In genomic region chr9:32703976-32704745, GRCm38 (mm10) we compare ENCODE assay signal across 18 mouse cellular contexts.
DNase-seq lines count a peak whose midpoint lies in the region; ATAC-seq and TF ChIP-seq lines count a peak whose summit lies in the region.
"Had no signal": no experiment of that assay in that cellular context is flagged by ENCODE, and none has a peak within 500 bp of the region (broad histone marks: within the 10 kb centered on the region; RNA-seq: fewer than 3 reads in every experiment).

No protein-coding gene starts in this region.

- H3K27me3 ChIP-seq in heart, embryonic 16.5 days (ENCODE audit: control insufficient read depth, insufficient read depth, low read length), result no peaks in the 10 kb centered on the region
- H3K27me3 ChIP-seq in lung, embryonic 14.5 days (ENCODE audit: insufficient read depth, low read length), result no peaks in the 10 kb centered on the region
- H3K27me3 ChIP-seq in splenic B cell, adult 2 months (ENCODE audit: control insufficient read depth, insufficient read depth, low read length, poor library complexity, severe bottlenecking), result no peaks in the 10 kb centered on the region
- H3K27me3 ChIP-seq: intestine, embryonic 15.5 days; stomach, embryonic 15.5 days had no signal

- no peak for DNase-seq in heart, adult 8-10 months (ENCODE audit: low spot score)
- no peak for DNase-seq in lung, embryonic 14.5 days
- no peak for DNase-seq in lung, postnatal 10 days
- DNase-seq in splenic B cell, adult 2 months (ENCODE audit: low read depth, low spot score), result peak; percentile 23
- DNase-seq in neural tube, embryonic 10.5 days (ENCODE audit: extremely low spot score, low spot score), result no peak
- no peak for DNase-seq in layer of hippocampus, adult 9-11 months
- DNase-seq: adrenal gland, adult 2 months; cerebellum, adult 11 months; cerebellum, postnatal 14 days; gastrocnemius, postnatal 36 days had no signal

- peaks cover 27% of the 10 kb centered on the region for H3K4me1 ChIP-seq in heart, embryonic 16.5 days (ENCODE audit: control insufficient read depth, insufficient read depth, low read length)
- peaks cover 51% of the 10 kb centered on the region for H3K4me1 ChIP-seq in lung, embryonic 14.5 days (ENCODE audit: insufficient read depth)
- peaks cover 20% of the 10 kb centered on the region for H3K4me1 ChIP-seq in brown adipose tissue, adult 24 weeks (ENCODE audit: control insufficient read depth, insufficient read depth, insufficient read length, low read length)
- H3K4me1 ChIP-seq: midbrain, embryonic 13.5 days had no signal

- H3K27ac ChIP-seq in heart, embryonic 16.5 days (ENCODE audit: low read length), result peak overlapping the region; percentile 52; the same call in 1 of the 2 replicates
- no peak overlapping the region for H3K27ac ChIP-seq in lung, embryonic 14.5 days (ENCODE audit: low read depth)
- no peak overlapping the region for H3K27ac ChIP-seq in brown adipose tissue, adult 24 weeks (replicated peaks; ENCODE audit: low read depth, low read length)
- H3K27ac ChIP-seq: intestine, embryonic 15.5 days; kidney, postnatal 0 days; liver, embryonic 14.5 days; midbrain, embryonic 13.5 days; stomach, embryonic 15.5 days had no signal

- 0 out of 2 replicates have a peak, but pooled peaks have one; percentile 6 for ATAC-seq in heart, embryonic 16.5 days (replicated peaks; ENCODE audit: extremely low read depth, insufficient read depth, low FRiP score)
- no peak for ATAC-seq in lung, embryonic 14.5 days (ENCODE audit: insufficient read depth)
- ATAC-seq: intestine, embryonic 15.5 days; midbrain, embryonic 13.5 days had no signal

- TF ChIP-seq CTCF in lung, embryonic 14.5 days (IDR thresholded peaks at IDR 0.05; ENCODE audit: low read depth), result no peak

- no peak overlapping the region for H3K4me3 ChIP-seq in heart, embryonic 16.5 days (ENCODE audit: low read length)
- no peak overlapping the region for H3K4me3 ChIP-seq in lung, embryonic 14.5 days (ENCODE audit: low read depth, low read length)
- peak overlapping the region; percentile 19; the same call in 1 of the 2 replicates for H3K4me3 ChIP-seq in brown adipose tissue, adult 24 weeks (ENCODE audit: insufficient read depth, low read depth, low read length)
- H3K4me3 ChIP-seq: intestine, embryonic 15.5 days; midbrain, embryonic 13.5 days; myocyte; stomach, embryonic 15.5 days had no signal

- no peak overlapping the region for H3K4me2 ChIP-seq in heart, embryonic 16.5 days (ENCODE audit: low read depth, low read length)
- H3K4me2 ChIP-seq in lung, embryonic 14.5 days, result 0 out of 2 replicates have a peak overlapping the region, but pooled peaks have one; percentile 12
- H3K4me2 ChIP-seq: intestine, embryonic 15.5 days; midbrain, embryonic 13.5 days; stomach, embryonic 15.5 days had no signal

- no peak overlapping the region for H3K9ac ChIP-seq in heart, embryonic 16.5 days (ENCODE audit: low read length)
- no peak overlapping the region for H3K9ac ChIP-seq in lung, embryonic 14.5 days
- H3K9ac ChIP-seq: intestine, embryonic 15.5 days; liver, embryonic 14.5 days; midbrain, embryonic 13.5 days; stomach, embryonic 15.5 days had no signal

- no peaks in the 10 kb centered on the region for H3K9me3 ChIP-seq in heart, embryonic 16.5 days (replicated peaks; ENCODE audit: control insufficient read depth, low read length)
- H3K9me3 ChIP-seq in lung, embryonic 14.5 days (ENCODE audit: low read depth, low read length), result no peaks in the 10 kb centered on the region
- H3K9me3 ChIP-seq: intestine, embryonic 15.5 days; midbrain, embryonic 13.5 days; stomach, embryonic 15.5 days had no signal

- H3K36me3 ChIP-seq in heart, embryonic 16.5 days (ENCODE audit: control insufficient read depth, insufficient read depth), result no peaks in the 10 kb centered on the region
- H3K36me3 ChIP-seq in lung, embryonic 14.5 days (ENCODE audit: insufficient read depth), result no peaks in the 10 kb centered on the region
- peaks cover 18% of the 10 kb centered on the region for H3K36me3 ChIP-seq in splenic B cell, adult 2 months (ENCODE audit: control insufficient read depth, insufficient read depth, low read length, poor library complexity, severe bottlenecking)
- H3K36me3 ChIP-seq: intestine, embryonic 15.5 days; midbrain, embryonic 13.5 days; stomach, embryonic 15.5 days had no signal

- WGBS in heart, embryonic 16.5 days, result 67% methylated on average over 7 of the region's 7 CpGs
- WGBS in lung, embryonic 14.5 days, result 75% methylated on average over 7 of the region's 7 CpGs
